Comparison of ENCODE assay signal across 24 mouse cellular contexts in the genomic region with DNA sequence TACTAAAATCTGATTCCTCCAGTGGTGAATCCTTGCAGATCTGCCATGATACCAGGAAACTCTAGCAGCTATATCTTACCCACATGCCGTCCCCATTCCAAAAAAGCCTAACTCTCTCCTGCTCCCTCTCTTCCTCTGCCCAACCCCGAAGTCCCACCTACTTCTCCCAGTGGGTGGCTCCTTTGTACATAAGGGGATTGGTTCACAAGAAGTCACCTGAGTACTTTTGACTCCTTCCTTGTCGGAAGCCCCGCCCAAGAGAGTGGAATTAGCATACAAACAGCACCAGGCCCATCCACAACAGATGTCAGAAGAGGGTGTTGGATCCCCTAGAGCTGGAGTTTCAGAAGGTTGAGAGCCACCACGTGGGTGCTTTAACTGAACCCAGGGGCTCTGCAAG. TPM values are rescaled to one million over a fixed set of nuclear protein-coding genes. Genes with fewer than 3 reads are reported as not detected.
DNase-seq lines count a peak whose midpoint lies in the region; TF ChIP-seq lines count a peak whose summit lies in the region.
"Had no signal": no experiment of that assay in that cellular context is flagged by ENCODE, and none has a peak within 500 bp of the region (broad histone marks: within the 10 kb centered on the region; RNA-seq: fewer than 3 reads in every experiment).

No protein-coding gene starts in this region.

- TF ChIP-seq EP300 in CH12.LX (IDR thresholded peaks at IDR 0.05; ENCODE audit: low read length) (no peak), ES-Bruce4 (IDR thresholded peaks at IDR 0.05; ENCODE audit: insufficient read depth, low read depth, low read length) (no peak)

- H3K27ac ChIP-seq in CH12.LX (ENCODE audit: insufficient read depth, low read depth) (no peak overlapping the region), ES-Bruce4 (ENCODE audit: insufficient read depth, low read length) (peak overlapping the region; percentile 77)
- 0 out of 2 replicates have a peak overlapping the region, but pooled peaks have one; percentile 15 for H3K27ac ChIP-seq in bone marrow, adult 2 months (ENCODE audit: control insufficient read depth, insufficient read depth, low read depth, low read length, poor library complexity)
- H3K27ac ChIP-seq in forebrain, embryonic 10.5 days = no peak overlapping the region
- H3K27ac ChIP-seq: embryonic facial prominence, embryonic 12.5 days; embryonic facial prominence, embryonic 15.5 days; forebrain, embryonic 12.5 days; forebrain, embryonic 15.5 days; heart, adult 2 months; heart, embryonic 10.5 days; heart, embryonic 13.5 days; hindbrain, embryonic 12.5 days; hindbrain, embryonic 15.5 days had no signal

- H3K9ac ChIP-seq in CH12.LX (ENCODE audit: insufficient read depth, low read depth) = no peak overlapping the region
- H3K9ac ChIP-seq in ES-Bruce4 (ENCODE audit: low read depth, poor library complexity, severe bottlenecking) = peak overlapping the region; percentile 67
- H3K9ac ChIP-seq: embryonic facial prominence, embryonic 12.5 days; embryonic facial prominence, embryonic 15.5 days; forebrain, embryonic 12.5 days; forebrain, embryonic 15.5 days; heart, embryonic 13.5 days; hindbrain, embryonic 12.5 days; hindbrain, embryonic 15.5 days had no signal

- 77% methylated on average over 5 of the region's 5 CpGs for WGBS in bone marrow, adult 2 months
- 39% methylated on average over 5 of the region's 5 CpGs for WGBS in forebrain, embryonic 10.5 days

- TF ChIP-seq RAD21 in CH12.LX (IDR thresholded peaks at IDR 0.05; ENCODE audit: low read depth, low read length) = no peak

- dilution Hi-C loops in CH12.LX (cut with MboI; ENCODE audit: extremely low pct_ligation_motif_present, extremely low pct_unique_long_range_greater_than_20kb, low sequenced_read_pairs) = no loop called here

- H3K27me3 ChIP-seq in CH12.LX (replicated peaks) (no peaks in the 10 kb centered on the region), ES-Bruce4 (ENCODE audit: control insufficient read depth, insufficient read depth, low read length, poor library complexity, severe bottlenecking) (no peaks in the 10 kb centered on the region)
- H3K27me3 ChIP-seq in forebrain, embryonic 10.5 days (ENCODE audit: poor library complexity, severe bottlenecking) = no peaks in the 10 kb centered on the region
- H3K27me3 ChIP-seq: embryonic facial prominence, embryonic 12.5 days; embryonic facial prominence, embryonic 15.5 days; forebrain, embryonic 12.5 days; forebrain, embryonic 15.5 days; heart, embryonic 13.5 days; hindbrain, embryonic 12.5 days; hindbrain, embryonic 15.5 days had no signal

- DNase-seq in CH12.LX (ENCODE audit: extremely low read depth) (peak; percentile 30), R1 (ENCODE audit: low read depth, low spot score) (peak; percentile 99)
- no peak for DNase-seq in left cerebral cortex, postnatal 10 days (ENCODE audit: extremely low spot score in 1 of 2, low spot score in 2 of 2)
- no peak for DNase-seq in forebrain, embryonic 10.5 days (ENCODE audit: extremely low spot score, low spot score)
- DNase-seq in lung, postnatal 25 days (ENCODE audit: low spot score) = no peak
- DNase-seq: adrenal gland, adult 8-10 months; adrenal gland, postnatal 25 days; B cell, adult 2 months; cerebellum, adult 18-20 months; cerebellum, adult 9-10 months; cerebellum, postnatal 14 days; gastrocnemius, postnatal 25 days; heart, adult 2 months; heart, postnatal 14 days had no signal

- TF ChIP-seq POLR2A in CH12.LX (IDR thresholded peaks at IDR 0.05; ENCODE audit: low read depth, low read length) = no peak
- peak; percentile 77 for TF ChIP-seq POLR2A in ES-Bruce4 (IDR thresholded peaks at IDR 0.05; ENCODE audit: insufficient read depth, low read length)
- no peak for TF ChIP-seq POLR2A in bone marrow, adult 2 months (IDR thresholded peaks at IDR 0.05; ENCODE audit: borderline replicate concordance, control insufficient read depth, low read depth, low read length)

- H3K4me1 ChIP-seq in CH12.LX (ENCODE audit: control insufficient read depth in 1 of 2, insufficient read depth in 2 of 2) = peaks cover 0 to 4% of the 10 kb centered on the region in 2 experiments; a peak in 1 of 4 replicates
- peaks cover 5% of the 10 kb centered on the region for H3K4me1 ChIP-seq in ES-Bruce4 (ENCODE audit: control insufficient read depth, insufficient read depth, low read length)
- peaks cover 2% of the 10 kb centered on the region; the same call in 1 of the 2 replicates for H3K4me1 ChIP-seq in bone marrow, adult 2 months (ENCODE audit: control insufficient read depth, insufficient read depth, low read length)
- H3K4me1 ChIP-seq in forebrain, embryonic 10.5 days = peaks cover 17% of the 10 kb centered on the region
- H3K4me1 ChIP-seq: embryonic facial prominence, embryonic 12.5 days; embryonic facial prominence, embryonic 15.5 days; forebrain, embryonic 15.5 days; hindbrain, embryonic 12.5 days; hindbrain, embryonic 15.5 days had no signal

- no peak for TF ChIP-seq CTCF in CH12.LX (conservative IDR thresholded peaks at IDR 0.05 in 1 of 2, IDR thresholded peaks at IDR 0.05 in 1 of 2; ENCODE audit: low read depth in 2 of 2, low read length in 2 of 2)
- no peak for TF ChIP-seq CTCF in ES-Bruce4 (IDR thresholded peaks at IDR 0.05; ENCODE audit: low read depth, low read length)
- TF ChIP-seq CTCF in bone marrow, adult 2 months (IDR thresholded peaks at IDR 0.05; ENCODE audit: control insufficient read depth, insufficient read depth, low read length) = no peak

- intact Hi-C loops in left cerebral cortex, postnatal 10 days (cut with DNase I) = no loop called here

- in situ Hi-C loops in CH12.LX (cut with MboI; ENCODE audit: low pct_ligation_motif_present, low pct_unique_long_range_greater_than_20kb, low sequenced_read_pairs) = no loop called here

- H3K4me3 ChIP-seq in CH12.LX (replicated peaks in 1 of 3; ENCODE audit: low read depth in 2 of 3, low read length in 2 of 3, poor library complexity in 1 of 3) = no peak overlapping the region
- H3K4me3 ChIP-seq in ES-Bruce4 (ENCODE audit: low read depth, low read length) = peak overlapping the region; percentile 69; the same call in 1 of the 2 replicates
- no peak overlapping the region for H3K4me3 ChIP-seq in bone marrow, adult 2 months (replicated peaks; ENCODE audit: control insufficient read depth, low read depth, low read length)
- no peak overlapping the region for H3K4me3 ChIP-seq in forebrain, embryonic 10.5 days
- H3K4me3 ChIP-seq: embryonic facial prominence, embryonic 12.5 days; embryonic facial prominence, embryonic 15.5 days; forebrain, embryonic 12.5 days; forebrain, embryonic 15.5 days; heart, adult 2 months; heart, embryonic 10.5 days; heart, embryonic 13.5 days; hindbrain, embryonic 12.5 days; hindbrain, embryonic 15.5 days had no signal

- no peaks in the 10 kb centered on the region for H3K79me2 ChIP-seq in CH12.LX (replicated peaks; ENCODE audit: control insufficient read depth, extremely low read depth, insufficient read depth, poor library complexity, severe bottlenecking)

- H3K4me2 ChIP-seq in CH12.LX (ENCODE audit: insufficient read depth, low read depth, poor library complexity, severe bottlenecking) = no peak overlapping the region
- H3K4me2 ChIP-seq: embryonic facial prominence, embryonic 12.5 days; embryonic facial prominence, embryonic 15.5 days; forebrain, embryonic 12.5 days; forebrain, embryonic 15.5 days; heart, embryonic 13.5 days; hindbrain, embryonic 12.5 days; hindbrain, embryonic 15.5 days had no signal

- H3K36me3 ChIP-seq in CH12.LX (replicated peaks in 1 of 2; ENCODE audit: control insufficient read depth in 1 of 2, insufficient read depth in 1 of 2, low read length in 1 of 2) (no peaks in the 10 kb centered on the region), ES-Bruce4 (ENCODE audit: control insufficient read depth, insufficient read depth, low read length, poor library complexity, severe bottlenecking) (0 out of 2 replicates have a peak, but pooled peaks cover 2% of the 10 kb centered on the region)
- H3K36me3 ChIP-seq in forebrain, embryonic 10.5 days (replicated peaks) = no peaks in the 10 kb centered on the region
- H3K36me3 ChIP-seq: embryonic facial prominence, embryonic 12.5 days; embryonic facial prominence, embryonic 15.5 days; forebrain, embryonic 12.5 days; forebrain, embryonic 15.5 days; hindbrain, embryonic 12.5 days; hindbrain, embryonic 15.5 days had no signal

- H3K9me3 ChIP-seq in CH12.LX (replicated peaks; ENCODE audit: low read length) (no peaks in the 10 kb centered on the region), ES-Bruce4 (replicated peaks; ENCODE audit: control insufficient read depth, insufficient read depth, low read length, poor library complexity, severe bottlenecking) (no peaks in the 10 kb centered on the region)
- H3K9me3 ChIP-seq in forebrain, embryonic 10.5 days = no peaks in the 10 kb centered on the region
- H3K9me3 ChIP-seq: embryonic facial prominence, embryonic 12.5 days; embryonic facial prominence, embryonic 15.5 days; forebrain, embryonic 12.5 days; forebrain, embryonic 15.5 days; heart, embryonic 10.5 days; heart, embryonic 13.5 days; hindbrain, embryonic 12.5 days; hindbrain, embryonic 15.5 days had no signal

TF ChIP-seq in CH12.LX, 34 proteins besides CTCF, POLR2A, EP300 and RAD21 (continues in another document):
- TF ChIP-seq ZNF384 (IDR thresholded peaks at IDR 0.05; ENCODE audit: low read depth, low read length) (no peak), ZMIZ1 (IDR thresholded peaks at IDR 0.05; ENCODE audit: low read depth, low read length) (no peak), ETS1 (conservative IDR thresholded peaks at IDR 0.05; ENCODE audit: low read depth, low read length) (no peak), IRF4 (IDR thresholded peaks at IDR 0.05; ENCODE audit: low read depth, low read length) (no peak), PAX5 (IDR thresholded peaks at IDR 0.05; ENCODE audit: low read length) (no peak)

RNA-seq across cellular contexts. Expression of a gene that starts 20.7 kb away (rescaled TPM):
- total RNA-seq in CH12.LX (2012; rRNA removed) = 1.9 and 2.0 TPM in 2 replicates
- total RNA-seq in CH12.LX (2014; rRNA removed) = 2.2 and 2.6 TPM in 2 replicates
- polyA plus RNA-seq in CH12.LX (2012; ENCODE audit: insufficient read length, low read depth) = 1.8 and 2.4 TPM in 2 replicates
- 15.1 and 18.0 TPM in 2 replicates for polyA plus RNA-seq in ES-Bruce4 (2011; ENCODE audit: insufficient read depth, insufficient read length, low read depth, missing spikeins)
- polyA plus RNA-seq in bone marrow, adult 2 months (2011; ENCODE audit: insufficient read depth, insufficient read length, low replicate concordance, missing spikeins) = 0.34 and 0.62 TPM in 2 replicates
- 1 to 10 TPM; 6.0 to 6.5 TPM for total RNA-seq in left cerebral cortex, postnatal 10 days (2021)
- polyA plus RNA-seq in forebrain, embryonic 10.5 days (2016; fragmentation: Nextera tagmentation; extraction: Ambion mirVana) = 3.2 and 3.4 TPM in 2 replicates

RNA-seq across cellular contexts. Expression of a gene that starts 56.2 kb away (rescaled TPM):
- total RNA-seq in CH12.LX (2012; rRNA removed) = 4.7 and 4.9 TPM in 2 replicates
- total RNA-seq in CH12.LX (2014; rRNA removed) = 4.7 and 5.9 TPM in 2 replicates
- polyA plus RNA-seq in CH12.LX (2012; ENCODE audit: insufficient read length, low read depth) = 2.6 and 3.4 TPM in 2 replicates
- polyA plus RNA-seq in ES-Bruce4 (2011; ENCODE audit: insufficient read depth, insufficient read length, low read depth, missing spikeins) = 55.8 and 59.5 TPM in 2 replicates
- 72.5 and 97.5 TPM in 2 replicates for polyA plus RNA-seq in bone marrow, adult 2 months (2011; ENCODE audit: insufficient read depth, insufficient read length, low replicate concordance, missing spikeins)
- total RNA-seq in left cerebral cortex, postnatal 10 days (2021) = 10 to 100 TPM; 15.0 to 19.0 TPM
- 61.9 and 63.2 TPM in 2 replicates for polyA plus RNA-seq in forebrain, embryonic 10.5 days (2016; fragmentation: Nextera tagmentation; extraction: Ambion mirVana)

Comparison
In these comparisons a context has a peak if more than half of its experiments do, and no peak if none do; other contexts are left out.
1. DNase-seq: peak in CH12.LX (single experiment) and R1 (single experiment); none in left cerebral cortex, postnatal 10 days (0 of 2), forebrain, embryonic 10.5 days (single experiment) and lung, postnatal 25 days (single experiment).
2. H3K27ac ChIP-seq: peak in ES-Bruce4 (single experiment) and bone marrow, adult 2 months (single experiment); none in CH12.LX (single experiment) and forebrain, embryonic 10.5 days (single experiment).
3. RNA of a gene that starts 56.2 kb away (polyA plus RNA-seq): 72.5 to 97.5 TPM in bone marrow, adult 2 months, 61.9 to 63.2 TPM in forebrain, embryonic 10.5 days and 55.8 to 59.5 TPM in ES-Bruce4; 2.6 to 3.4 TPM in CH12.LX; every median in the first group is over 10 times any median in the second.